11 mouse cellular contexts compared by ENCODE assay signal in the genomic region with DNA sequence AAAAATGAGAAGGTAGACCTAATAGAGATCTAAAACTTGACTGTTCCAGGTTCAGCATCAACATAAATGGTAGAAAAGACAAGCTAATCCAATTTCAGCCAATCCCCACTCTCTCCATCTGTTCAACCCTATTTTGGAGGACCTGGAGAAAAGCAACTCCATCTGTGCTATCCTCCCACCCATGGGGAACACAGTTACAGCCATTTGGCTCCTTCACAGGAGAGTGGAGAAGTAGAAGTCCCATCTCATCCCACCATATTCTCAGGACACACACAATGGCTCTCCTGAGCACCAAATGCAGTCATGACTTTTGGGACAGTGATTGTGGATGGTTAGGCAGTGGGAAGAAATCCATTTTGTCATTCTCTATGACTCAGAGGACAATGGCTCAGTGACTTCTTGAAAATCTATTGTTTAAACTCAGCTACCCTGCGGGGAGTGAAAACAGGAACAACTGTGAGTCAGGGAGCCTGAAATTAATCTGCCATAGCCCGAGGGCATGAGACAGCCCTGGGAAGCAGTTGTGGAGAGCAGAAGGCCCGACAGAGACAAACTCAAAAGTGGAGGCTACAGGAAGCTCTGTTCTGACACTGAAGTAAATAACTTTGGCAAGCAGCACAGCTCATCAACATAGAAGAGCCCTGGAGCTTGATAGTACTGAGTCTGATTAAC.
DNase-seq lines count a peak whose midpoint lies in the region.
"Had no signal": no experiment of that assay in that cellular context is flagged by ENCODE, and none has a peak within 500 bp of the region (broad histone marks: within the 10 kb centered on the region; RNA-seq: fewer than 3 reads in every experiment).

No protein-coding gene starts in this region.

- DNase-seq in right cerebral cortex, adult 18-20 months: peak; percentile 68
- no peak for DNase-seq in right cerebral cortex, postnatal 14 days
- peak; percentile 87 for DNase-seq in cerebellum, adult 9-10 months
- DNase-seq in layer of hippocampus, adult 8-10 months (ENCODE audit: low spot score in 2 of 2): peak; percentile 42 to 67
- DNase-seq in right cerebral cortex, postnatal 36 days (ENCODE audit: low spot score in 2 of 2): peak; percentile 32 to 69
- no peak for DNase-seq in liver
- DNase-seq in urinary bladder, adult 18-20 months (ENCODE audit: low spot score in 2 of 2): no peak
- DNase-seq in adrenal gland, postnatal 4 days (ENCODE audit: low spot score in 2 of 2): no peak
- DNase-seq: adrenal gland, postnatal 25 days; lung, embryonic 14.5 days; thymus, postnatal 14 days had no signal

Comparison
In these comparisons a context has a peak if more than half of its experiments do, and no peak if none do; other contexts are left out.
1. DNase-seq: peak in right cerebral cortex, adult 18-20 months (single experiment), cerebellum, adult 9-10 months (single experiment), layer of hippocampus, adult 8-10 months (2 of 2) and right cerebral cortex, postnatal 36 days (2 of 2); none in right cerebral cortex, postnatal 14 days (single experiment), liver (single experiment), urinary bladder, adult 18-20 months (0 of 2) and adrenal gland, postnatal 4 days (0 of 2).